Mouse (Mus musculus) right cerebral cortex, postnatal 4 days (tissue): ENCODE results near the gene Fpr-rs3.

Experiments
- DNase-seq: peaks from one replicate; pipeline ENCODE4 v3.0.0-alpha.2; 2022

The Fpr-rs3 gene

GRCm38 (mm10) chr17:20624777-20625176 lies at the start of gene Fpr-rs3:
Fpr-rs3 (minus strand) TSS chr17:20624877.
- no peak for DNase-seq

GRCm38 (mm10) chr17:20596323-20596722 lies 28.4 kb downstream of the Fpr-rs3 start, which contains the start of gene Vmn2r110:
Vmn2r110 (minus strand) TSS chr17:20596423.
- DNase-seq: no peak
